Mouse (Mus musculus) forebrain, embryonic 13.5 days (tissue): ENCODE data around the gene 2310061I04Rik. TPM values are rescaled to one million over a fixed set of nuclear protein-coding genes. Genes with fewer than 3 reads are reported as not detected.

Experiments used
- ATAC-seq: fragments of 200-750 bp; cut with Nextera tagmentation; 2 replicates; pipeline ENCODE4 v1.8.0; 2017
- H3K27ac ChIP-seq: fragments of 300-500 bp; sonication (generic); 2 replicates; pipeline ENCODE4 v1.5.1; 2015; ENCODE audit warnings: inconsistent platforms, mild to moderate bottlenecking, moderate library complexity
- H3K27me3 ChIP-seq: fragments of 300-500 bp; sonication (generic); 2 replicates; pipeline ENCODE4 v1.6.1; 2015; ENCODE audit warnings: mild to moderate bottlenecking, inconsistent platforms
- H3K36me3 ChIP-seq: fragments of 300-500 bp; sonication (generic); 2 replicates; pipeline ENCODE4 v1.6.1; 2015; ENCODE audit warnings: mild to moderate bottlenecking, inconsistent platforms; ENCODE audit not compliant: poor library complexity, severe bottlenecking
- H3K4me1 ChIP-seq: fragments of 300-500 bp; sonication (generic); 2 replicates; pipeline ENCODE4 v1.6.1; 2015; ENCODE audit warnings: inconsistent platforms
- H3K4me2 ChIP-seq: fragments of 300-500 bp; sonication (generic); 2 replicates; pipeline ENCODE4 v1.6.1; 2015; ENCODE audit warnings: inconsistent platforms, mild to moderate bottlenecking, moderate library complexity
- H3K4me3 ChIP-seq: fragments of 300-500 bp; sonication (generic); 2 replicates; pipeline ENCODE4 v1.5.1; 2015; ENCODE audit warnings: mild to moderate bottlenecking, inconsistent platforms
- H3K9ac ChIP-seq: fragments of 300-500 bp; sonication (generic); 2 replicates; pipeline ENCODE4 v1.6.1; 2015; ENCODE audit warnings: mild to moderate bottlenecking, inconsistent platforms
- H3K9me3 ChIP-seq: fragments of 300-500 bp; sonication (generic); replicated peaks from 2 replicates; pipeline ENCODE4 v1.6.1; 2016; ENCODE audit warnings: inconsistent platforms
- WGBS: fragments of 180-500 bp; shearing (Covaris S2); methylation state at CpG from one replicate; pipeline ENCODE4 v1.1.7; 2015; 5-methylcytosine and 5-hydroxymethylcytosine counted together
- polyA plus RNA-seq: library from polyadenylated mRNA; unstranded; fragments of >200 nt; fragmentation: Nextera tagmentation; extraction: Ambion mirVana; gene quantifications from 2 replicates; pipeline ENCODE4 v1.2.1, GENCODE M21; 2015

Gene 2310061I04Rik
- polyA plus RNA-seq, 1 experiment from 2014 or later = 31.6 TPM

GRCm38 (mm10) chr17:35866281-35866831 is 30.9 kb downstream of the 2310061I04Rik start:
- Histone ChIP-seq H3K4me2 (peak overlapping the region; percentile 100), H3K9ac (peak overlapping the region; percentile 91), H3K4me3 (peak overlapping the region; percentile 77), H3K27me3 (no peaks in the 10 kb centered on the region), H3K4me1 (peaks cover 70% of the 10 kb centered on the region), H3K9me3 (peaks cover 4% of the 10 kb centered on the region; the same call in 1 of the 2 replicates), H3K27ac (peak overlapping the region; percentile 99), H3K36me3 (peaks cover 15% of the 10 kb centered on the region)
- ATAC-seq = peak; percentile 56
- WGBS = under 1% methylated on average over 36 of the region's 38 CpGs

- Histone ChIP-seq H3K4me3 (peak within 1 kb of the TSS; percentile 77), H3K4me1 (peaks cover 66% of the 10 kb centered on the region), H3K27me3 (no peaks in the 10 kb centered on the region), H3K27ac (peak within 1 kb of the TSS; percentile 99), H3K4me2 (peak within 1 kb of the TSS; percentile 100), H3K9ac (peak within 1 kb of the TSS; percentile 91), H3K9me3 (no peaks in the 10 kb centered on the region), H3K36me3 (peaks cover 8% of the 10 kb centered on the region)
- ATAC-seq = peak; percentile 61
- WGBS = under 1% methylated on average over 47 of the region's 48 CpGs
Observed at GRCm38 (mm10) chr17:35865481-35866280, 31.6 kb downstream of the 2310061I04Rik start, which contains the start of gene Ppp1r18. TSS of gene Ppp1r18 (plus strand) at chr17:35865593.

DNA sequence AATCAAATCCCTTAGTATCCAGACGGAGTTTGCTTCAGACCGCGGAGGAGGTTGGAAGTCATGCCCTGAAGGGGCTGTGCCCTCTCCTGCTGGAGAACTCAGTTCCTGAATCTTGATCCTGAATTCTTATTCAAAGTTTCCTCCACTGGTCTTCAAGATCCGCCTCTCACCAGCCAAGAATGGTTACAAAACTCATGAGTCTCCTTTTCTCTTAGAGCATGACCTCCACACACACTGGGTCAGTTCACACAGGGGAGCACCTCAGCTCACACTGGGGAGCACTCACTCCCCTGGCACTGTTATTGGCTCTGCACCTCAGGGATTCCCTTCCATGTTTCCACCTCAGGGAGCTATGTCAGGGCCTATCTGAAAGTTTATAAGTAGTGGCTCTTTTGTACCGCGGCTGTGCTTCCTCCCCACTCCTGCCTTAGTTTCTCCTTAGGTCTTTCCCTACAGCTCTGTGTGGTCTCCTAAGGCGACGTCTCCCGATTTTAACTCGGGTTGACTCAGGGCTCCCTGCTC is 32.3 kb downstream of the 2310061I04Rik start:
- Histone ChIP-seq H3K4me1 (peaks cover 62% of the 10 kb centered on the region), H3K4me2 (peak overlapping the region; percentile 100), H3K27me3 (no peaks in the 10 kb centered on the region), H3K9ac (peak overlapping the region; percentile 91), H3K9me3 (no peaks in the 10 kb centered on the region), H3K27ac (peak overlapping the region; percentile 99), H3K4me3 (peak overlapping the region; percentile 77), H3K36me3 (0 out of 2 replicates have a peak, but pooled peaks cover 5% of the 10 kb centered on the region)
- WGBS = 22% methylated on average over 10 of the region's 10 CpGs
- no peak for ATAC-seq

GRCm38 (mm10) chr17:35861198-35861857 is 35.9 kb downstream of the 2310061I04Rik start, which contains the start of gene Nrm:
TSS of gene Nrm (plus strand) at chr17:35861318.
- WGBS = under 1% methylated on average over 47 of the region's 47 CpGs
- H3K4me3 ChIP-seq = peak within 1 kb of the TSS; percentile 71
- H3K9ac ChIP-seq = peak within 1 kb of the TSS; percentile 77
- peaks cover 29% of the 10 kb centered on the region for H3K4me1 ChIP-seq
- no peaks in the 10 kb centered on the region for H3K27me3 ChIP-seq
- peaks cover 22% of the 10 kb centered on the region for H3K36me3 ChIP-seq
- H3K27ac ChIP-seq = peak within 1 kb of the TSS; percentile 94
- H3K9me3 ChIP-seq = no peaks in the 10 kb centered on the region
- ATAC-seq = peak; percentile 94
- H3K4me2 ChIP-seq = peak within 1 kb of the TSS; percentile 66

- Histone ChIP-seq H3K9ac (peak overlapping the region; percentile 77), H3K36me3 (peaks cover 22% of the 10 kb centered on the region), H3K4me1 (peaks cover 29% of the 10 kb centered on the region), H3K27me3 (no peaks in the 10 kb centered on the region), H3K27ac (peak overlapping the region; percentile 94), H3K4me2 (peak overlapping the region; percentile 66), H3K4me3 (peak overlapping the region; percentile 71), H3K9me3 (no peaks in the 10 kb centered on the region)
- WGBS = 6% methylated on average over 12 of the region's 12 CpGs
- no peak; the same call in 1 of the 2 replicates for ATAC-seq
Observed at GRCm38 (mm10) chr17:35860831-35861197, 36.4 kb downstream of the 2310061I04Rik start.

DNA sequence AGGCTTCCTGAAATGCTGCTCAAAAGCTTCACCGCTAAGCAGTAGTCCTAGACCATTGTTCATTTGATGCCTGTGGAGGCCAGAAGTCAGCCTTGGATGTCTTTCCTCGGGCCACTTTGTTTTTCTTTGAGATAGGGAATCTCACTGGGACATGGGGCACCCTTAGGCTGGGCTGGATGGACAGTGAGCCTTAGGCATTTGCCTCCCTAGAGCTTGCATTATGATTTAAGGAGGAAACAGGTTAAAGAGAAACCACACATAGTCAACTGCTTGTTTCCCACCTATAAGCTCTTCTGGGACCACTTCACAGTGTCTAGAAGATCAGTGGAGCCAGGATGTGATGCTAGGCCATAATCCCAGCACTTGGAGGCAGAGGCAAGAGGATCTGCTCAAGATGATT is 37.4 kb downstream of the 2310061I04Rik start:
- no peak overlapping the region for H3K4me2 ChIP-seq
- H3K36me3 ChIP-seq = peaks cover 25% of the 10 kb centered on the region
- H3K9ac ChIP-seq = no peak overlapping the region
- H3K4me3 ChIP-seq = no peak overlapping the region
- peaks cover 23% of the 10 kb centered on the region for H3K4me1 ChIP-seq
- H3K9me3 ChIP-seq = no peaks in the 10 kb centered on the region
- WGBS = 77% methylated on average over 2 of the region's 2 CpGs
- no peaks in the 10 kb centered on the region for H3K27me3 ChIP-seq
- no peak for ATAC-seq
- no peak overlapping the region for H3K27ac ChIP-seq

GRCm38 (mm10) chr17:35859371-35859770 is 37.9 kb downstream of the 2310061I04Rik start:
- Histone ChIP-seq H3K4me1 (peaks cover 19% of the 10 kb centered on the region), H3K36me3 (peaks cover 30% of the 10 kb centered on the region), H3K4me3 (no peak overlapping the region), H3K27me3 (no peaks in the 10 kb centered on the region), H3K9ac (no peak overlapping the region), H3K9me3 (no peaks in the 10 kb centered on the region), H3K4me2 (no peak overlapping the region), H3K27ac (no peak overlapping the region)
- no peak for ATAC-seq
- WGBS = 96% methylated on average over 1 of the region's 1 CpGs

DNA sequence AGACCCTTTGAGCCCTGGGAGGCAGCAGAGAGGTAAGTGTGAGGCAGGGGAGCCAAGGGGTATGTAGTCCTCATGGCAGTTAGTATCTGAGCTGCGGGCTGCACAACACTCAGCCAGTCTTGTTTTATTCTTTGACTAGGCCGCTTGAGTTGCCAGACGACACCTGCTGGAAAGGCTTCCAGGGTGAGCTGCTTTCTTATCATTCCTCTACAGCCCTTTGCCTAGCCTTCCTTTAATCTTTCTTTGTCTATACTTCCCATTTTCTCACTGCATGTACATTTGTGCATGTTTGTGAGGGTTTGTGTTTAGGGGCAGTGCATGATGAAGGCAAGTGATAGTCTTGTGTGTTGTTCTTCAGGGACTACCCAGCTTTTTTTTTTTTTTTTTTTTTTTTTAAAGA is 46.3 kb downstream of the 2310061I04Rik start:
- no peak overlapping the region for H3K9ac ChIP-seq

GRCm38 (mm10) chr17:35848112-35848511 is 49.1 kb downstream of the 2310061I04Rik start:
- ATAC-seq = no peak
- H3K27me3 ChIP-seq = no peaks in the 10 kb centered on the region
- no peak overlapping the region for H3K4me3 ChIP-seq
- H3K36me3 ChIP-seq = peaks cover 86% of the 10 kb centered on the region
- 68% methylated on average over 1 of the region's 1 CpGs for WGBS
- H3K9me3 ChIP-seq = no peaks in the 10 kb centered on the region
- no peak overlapping the region for H3K9ac ChIP-seq
- H3K4me1 ChIP-seq = peaks cover 2% of the 10 kb centered on the region
- H3K27ac ChIP-seq = no peak overlapping the region
- no peak overlapping the region for H3K4me2 ChIP-seq

More for the DNA sequence above, 46.3 kb downstream of the 2310061I04Rik start:
- H3K27me3 ChIP-seq = no peaks in the 10 kb centered on the region
- no peaks in the 10 kb centered on the region for H3K9me3 ChIP-seq
- no peak overlapping the region for H3K27ac ChIP-seq
- no peak for ATAC-seq
- peaks cover 90% of the 10 kb centered on the region for H3K36me3 ChIP-seq
- no peak overlapping the region for H3K4me3 ChIP-seq
- H3K4me2 ChIP-seq = no peak overlapping the region
- 90% methylated on average over 3 of the region's 3 CpGs for WGBS
- no peaks in the 10 kb centered on the region for H3K4me1 ChIP-seq

GRCm38 (mm10) chr17:35843514-35843913 is 53.7 kb downstream of the 2310061I04Rik start:
- Histone ChIP-seq H3K9me3 (no peaks in the 10 kb centered on the region), H3K27me3 (no peaks in the 10 kb centered on the region), H3K36me3 (peaks cover 42% of the 10 kb centered on the region), H3K9ac (no peak overlapping the region), H3K4me2 (no peak overlapping the region; the same call in 1 of the 2 replicates), H3K4me1 (peaks cover 34% of the 10 kb centered on the region), H3K27ac (no peak overlapping the region), H3K4me3 (no peak overlapping the region)
- no peak for ATAC-seq
- 98% methylated on average over 3 of the region's 3 CpGs for WGBS
